Mouse (Mus musculus) heart, adult 11 months (tissue): ENCODE results near the gene Btd.
A peak's percentile ranks its signal among the peaks of the same experiment; 100 is the strongest.

Experiments
- DNase-seq: peaks from one replicate; pipeline ENCODE4 v3.0.0; 2022

Btd gene

DNA sequence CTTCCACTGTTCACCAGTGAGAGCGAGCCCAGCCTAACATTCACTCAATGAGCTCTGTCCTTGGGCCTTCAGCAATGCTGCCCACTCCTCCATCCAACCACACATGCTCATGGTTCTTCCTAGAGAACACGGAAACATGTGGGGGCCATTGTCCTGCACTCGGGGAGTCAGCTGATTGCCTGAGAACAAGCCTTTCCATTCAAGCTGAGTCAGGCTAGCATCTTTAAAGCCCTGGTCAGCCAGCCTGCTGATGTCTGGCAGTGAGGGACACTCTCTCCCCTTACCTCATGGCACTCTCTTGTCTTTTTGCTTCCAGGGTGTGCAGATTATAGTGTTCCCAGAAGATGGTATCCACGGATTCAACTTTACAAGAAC, 24.7 kb downstream of the Btd start:
- DNase-seq = peak; percentile 88

DNA sequence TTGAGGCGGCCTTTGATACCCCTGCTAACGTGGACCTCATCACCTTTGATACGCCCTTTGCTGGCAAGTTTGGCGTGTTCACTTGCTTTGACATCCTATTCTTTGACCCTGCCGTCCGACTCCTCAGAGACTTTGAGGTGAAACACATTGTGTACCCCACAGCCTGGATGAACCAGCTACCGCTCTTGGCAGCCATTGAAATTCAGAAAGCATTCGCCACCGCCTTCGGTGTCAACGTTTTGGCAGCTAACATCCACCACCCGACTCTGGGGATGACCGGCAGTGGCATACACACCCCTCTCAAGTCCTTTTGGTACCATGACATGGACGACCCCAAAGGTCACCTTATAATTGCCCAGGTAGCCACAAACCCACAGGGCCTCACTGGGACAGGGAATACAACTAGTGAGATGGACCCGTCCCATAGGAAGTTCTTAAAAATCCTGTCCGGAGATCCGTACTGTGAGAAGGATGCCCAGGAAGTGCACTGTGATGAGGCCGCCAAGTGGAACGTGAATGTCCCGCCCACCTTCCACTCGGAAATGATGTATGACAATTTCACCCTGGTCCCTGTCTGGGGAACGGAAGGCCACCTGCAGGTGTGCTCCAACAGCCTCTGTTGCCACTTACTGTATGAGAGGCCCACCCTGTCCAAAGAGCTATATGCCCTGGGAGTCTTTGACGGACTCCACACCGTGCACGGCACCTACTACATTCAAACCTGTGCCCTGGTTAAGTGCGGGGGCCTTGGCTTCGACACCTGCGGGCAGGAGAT, 26.3 kb downstream of the Btd start:
- peak; percentile 92 for DNase-seq

DNA sequence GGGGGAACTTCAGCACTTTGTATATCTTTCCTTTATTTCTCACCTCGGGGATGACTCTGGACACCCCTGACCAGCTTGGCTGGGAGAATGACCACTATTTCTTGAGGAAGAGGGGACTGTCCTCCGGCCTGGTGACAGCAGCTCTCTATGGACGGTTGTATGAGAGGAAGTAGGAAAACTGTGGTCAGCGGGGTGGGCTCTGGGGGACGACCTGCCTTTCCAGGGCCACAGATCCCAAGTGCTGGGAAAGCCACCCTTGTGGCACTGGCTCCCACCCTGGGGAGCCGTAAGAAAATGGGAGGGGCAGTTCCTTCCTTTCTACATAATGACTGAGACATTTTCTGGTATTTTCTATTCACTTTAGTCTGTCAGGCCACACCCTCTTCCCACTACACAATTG, 26.9 kb downstream of the Btd start:
- peak; percentile 91 for DNase-seq

DNA sequence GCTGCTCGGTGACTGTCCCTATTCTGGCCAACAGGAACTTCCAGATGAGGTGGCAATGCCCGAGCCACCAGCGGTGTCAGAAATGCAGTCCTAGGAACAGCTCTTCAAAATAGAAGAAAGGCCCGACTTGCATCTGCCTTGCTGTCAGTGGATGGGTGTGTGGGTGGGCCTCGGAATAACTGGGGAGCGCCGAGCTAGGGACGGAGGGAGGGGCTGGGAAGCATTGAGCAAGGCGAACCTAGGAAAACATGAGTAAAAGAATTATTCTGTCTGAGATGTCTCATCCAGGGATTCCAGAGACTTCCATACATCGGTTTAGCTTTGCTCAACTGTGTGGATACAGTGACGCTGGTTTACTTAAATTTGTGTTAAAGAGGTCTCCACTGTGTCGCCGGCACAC, 27.5 kb downstream of the Btd start:
- DNase-seq = peak; percentile 89

DNA sequence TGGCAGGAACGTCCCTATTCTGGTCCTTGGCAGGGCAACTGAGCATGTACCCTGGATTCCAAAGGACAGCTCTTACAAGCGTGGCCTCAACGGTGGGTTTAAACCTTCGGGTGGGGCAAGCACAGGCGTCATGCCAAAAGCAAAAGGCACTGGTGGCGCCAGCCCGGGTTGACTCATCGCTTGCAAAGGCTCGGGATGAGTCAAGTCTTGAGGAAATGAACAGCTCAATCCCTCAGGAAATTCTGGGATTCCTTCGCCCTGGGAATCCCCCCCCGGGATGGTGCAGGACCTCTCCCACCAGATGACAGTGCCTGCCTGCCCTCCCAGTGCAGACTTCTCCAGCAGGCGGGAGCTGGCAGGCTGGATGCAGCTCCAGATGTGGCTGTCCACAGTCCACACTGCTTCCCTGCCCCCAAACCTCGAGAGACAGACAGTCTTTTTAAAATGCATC, 28.4 kb downstream of the Btd start:
- DNase-seq = peak; percentile 98

DNA sequence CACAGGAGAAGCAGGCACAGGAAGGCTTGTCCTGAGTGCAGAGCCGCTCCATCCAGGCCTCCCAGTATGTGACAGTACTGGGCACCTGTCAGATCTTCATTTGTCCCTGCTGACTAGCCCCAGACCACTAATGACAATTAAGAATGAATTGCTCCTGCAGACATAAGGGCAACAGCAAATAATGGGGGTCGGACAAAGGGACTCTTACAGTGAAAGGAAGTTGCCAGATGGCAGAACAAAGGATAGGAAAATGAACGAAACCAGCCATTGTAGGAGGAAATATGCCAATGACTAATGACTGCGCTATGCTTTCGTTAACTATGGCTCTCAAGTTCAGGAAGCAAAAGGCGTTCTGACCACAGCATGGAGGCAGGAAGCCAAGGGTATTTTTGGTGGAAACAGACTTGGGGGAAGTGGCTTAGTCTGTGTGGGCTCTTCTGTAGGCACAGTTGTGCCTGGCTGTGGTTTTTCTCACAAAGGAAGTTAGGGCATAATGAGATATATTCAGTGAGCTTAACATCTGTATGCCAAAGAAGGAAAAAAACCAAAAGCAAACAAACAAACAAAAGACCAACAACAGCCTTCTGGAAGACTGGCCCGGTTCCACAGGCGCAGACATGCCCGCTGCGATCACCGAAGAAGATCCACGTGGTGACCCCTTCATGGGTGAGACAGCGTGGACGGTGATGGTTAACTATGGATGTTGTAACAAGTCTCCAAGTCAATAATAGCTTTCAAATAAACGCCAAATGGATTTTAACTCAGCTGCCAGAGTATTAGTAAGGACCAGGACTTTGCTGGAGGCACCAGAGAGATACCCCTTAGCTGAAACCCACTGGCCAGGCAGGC, 29.0 kb downstream of the Btd start:
- DNase-seq = peak; percentile 97

DNA sequence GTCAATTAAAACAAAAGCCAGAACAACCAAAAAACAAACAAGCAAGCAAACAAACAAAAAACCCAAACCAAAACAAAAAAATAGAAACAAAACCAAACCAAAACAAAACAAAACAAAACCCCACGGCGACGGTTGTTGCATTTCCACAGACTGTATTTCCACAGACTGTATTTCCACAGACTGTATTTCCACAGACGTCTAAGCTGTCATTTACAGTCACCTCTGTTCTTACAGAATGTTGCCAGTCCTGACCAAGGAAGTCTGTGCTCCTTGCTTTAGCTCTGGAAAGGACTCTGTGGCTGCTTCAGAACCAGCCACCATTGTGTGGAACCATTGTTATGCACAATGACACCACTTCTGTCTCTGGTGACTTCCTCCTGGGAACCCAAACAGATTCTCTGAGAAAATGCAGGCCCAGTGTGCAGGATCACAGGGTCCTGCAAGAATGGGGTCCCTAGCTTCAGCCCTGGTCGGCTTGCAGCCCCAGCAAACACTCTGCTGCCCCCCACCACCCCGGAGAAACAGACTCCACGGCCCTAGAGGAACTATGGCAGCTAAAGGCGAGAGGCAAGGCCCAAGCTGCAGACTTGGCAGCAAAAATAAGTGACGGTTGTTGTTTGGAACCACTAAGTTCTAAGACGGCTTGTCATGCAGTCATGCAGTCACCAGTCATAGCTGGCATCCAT, 30.9 kb downstream of the Btd start:
- DNase-seq = peak; percentile 77

DNA sequence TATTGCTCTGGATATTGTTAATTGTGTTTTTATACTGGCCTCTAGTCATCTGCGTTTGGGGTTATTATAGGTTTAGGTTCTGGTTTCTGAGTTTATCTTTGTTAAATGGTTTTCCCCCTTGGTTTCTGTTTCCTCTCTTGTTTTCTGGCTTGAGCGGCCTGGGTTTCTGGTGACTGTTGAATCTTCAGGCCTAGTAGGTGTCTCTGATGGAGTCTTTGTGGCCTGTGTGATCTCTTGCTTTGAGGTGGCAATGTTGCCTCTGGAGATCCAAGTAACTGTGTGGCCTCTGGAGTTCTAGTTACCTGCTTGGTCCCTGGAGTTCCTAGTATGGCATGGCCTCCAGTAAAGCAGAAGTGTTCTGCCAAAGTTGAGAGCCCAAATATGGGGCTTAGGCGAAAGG, 39.8 kb downstream of the Btd start:
- peak; percentile 82 for DNase-seq

DNA sequence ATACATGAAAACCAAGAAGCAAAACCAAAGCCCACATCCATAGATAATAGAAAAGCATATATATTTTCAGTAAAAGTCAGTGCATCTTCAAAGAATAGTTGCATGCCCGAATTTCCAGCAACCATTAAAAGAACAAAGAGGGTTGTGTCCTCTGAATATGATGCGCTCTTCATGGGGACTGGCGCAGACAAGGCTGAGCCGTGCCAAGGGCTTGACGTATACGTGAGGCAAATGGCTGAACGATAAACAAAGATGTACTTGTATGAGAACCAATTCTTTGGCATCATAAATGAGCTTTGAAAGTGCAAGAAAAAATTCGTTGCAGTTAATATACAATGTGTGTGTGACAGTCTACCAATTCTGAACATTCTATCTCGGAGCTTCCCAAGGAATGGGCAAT, 40.5 kb downstream of the Btd start:
- peak; percentile 61 for DNase-seq

DNA sequence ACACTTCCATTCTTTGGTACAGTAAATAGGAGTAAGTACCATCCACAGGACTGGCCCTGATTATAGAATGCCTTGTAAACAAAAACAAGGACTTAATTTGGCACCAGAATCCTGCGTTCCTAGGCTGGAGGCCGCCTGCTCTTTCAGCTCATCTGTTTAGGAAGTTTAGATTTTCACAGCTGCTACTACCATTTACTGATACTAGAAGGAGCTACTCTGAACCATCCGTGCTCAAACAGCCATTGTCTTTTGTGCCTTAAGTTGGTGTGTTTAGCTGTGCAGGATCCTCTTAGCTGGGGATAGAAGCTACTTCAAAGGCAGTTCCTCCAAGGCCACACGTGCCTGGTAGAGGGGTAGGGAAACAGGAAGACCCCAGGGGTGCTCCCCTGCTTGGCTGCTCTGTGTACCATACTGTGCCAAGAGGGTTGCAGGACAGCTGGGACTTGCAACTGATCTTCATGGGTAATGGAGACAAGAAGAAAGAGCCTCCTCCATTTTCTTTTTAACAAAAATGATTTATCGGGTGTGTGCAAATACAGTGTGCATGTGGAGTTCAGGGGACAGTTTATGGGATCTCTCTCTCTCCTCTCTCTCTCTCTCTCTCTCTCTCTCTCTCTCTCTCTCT, 41.2 kb downstream of the Btd start:
- DNase-seq = peak; percentile 81

DNA sequence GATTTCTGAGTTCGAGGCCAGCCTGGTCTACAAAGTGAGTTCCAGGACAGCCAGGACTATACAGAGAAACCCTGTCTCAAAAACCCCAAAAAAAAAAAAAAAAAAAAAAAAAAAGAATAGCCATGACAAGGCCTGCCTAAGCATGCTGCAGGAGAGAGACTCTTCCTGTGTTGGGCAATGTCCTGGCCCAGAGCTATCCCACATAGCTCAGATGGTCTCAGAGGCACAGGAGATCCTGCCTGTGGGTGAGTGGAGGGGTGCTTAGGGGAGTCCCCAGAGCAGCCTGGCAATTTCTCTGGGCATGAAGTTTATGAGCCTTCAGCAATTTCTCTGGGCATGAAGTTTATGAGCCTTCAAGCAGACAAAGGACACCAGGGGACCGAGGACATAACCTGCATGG, 42.8 kb downstream of the Btd start:
- peak; percentile 21 for DNase-seq

DNA sequence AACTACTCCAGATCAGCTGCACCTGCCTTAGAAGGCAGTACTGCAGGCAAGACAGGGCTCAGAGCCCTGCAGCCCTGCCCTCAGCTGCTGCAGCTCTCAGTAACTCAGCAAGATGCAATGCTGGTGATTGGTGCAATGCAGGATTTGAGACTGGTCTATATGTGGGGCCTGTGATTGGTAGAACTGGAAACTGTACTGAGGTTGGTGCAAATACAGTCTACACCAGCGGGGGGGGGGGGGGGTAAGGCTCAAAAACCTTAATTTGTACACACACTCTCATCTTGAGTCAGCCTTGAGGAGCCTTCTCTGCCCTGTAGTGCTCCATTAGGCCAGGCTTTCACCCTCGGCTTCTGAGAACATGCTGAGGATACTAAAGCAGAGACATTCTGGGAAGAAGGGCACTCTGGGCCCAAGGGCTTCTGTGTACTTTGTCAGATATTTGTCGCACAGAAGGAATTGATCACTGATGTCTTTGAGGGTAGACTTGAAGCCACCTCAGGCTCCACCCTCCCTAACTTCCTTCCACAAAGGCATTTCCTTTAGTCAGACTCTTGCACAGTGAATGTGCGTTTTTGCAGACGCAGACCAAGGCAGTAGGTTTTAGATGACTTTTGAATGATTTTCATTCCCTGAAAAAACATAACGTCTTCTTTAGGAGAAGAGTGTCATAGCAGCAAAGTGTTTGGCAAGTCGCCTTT, 43.7 kb downstream of the Btd start:
- peak; percentile 56 for DNase-seq

DNA sequence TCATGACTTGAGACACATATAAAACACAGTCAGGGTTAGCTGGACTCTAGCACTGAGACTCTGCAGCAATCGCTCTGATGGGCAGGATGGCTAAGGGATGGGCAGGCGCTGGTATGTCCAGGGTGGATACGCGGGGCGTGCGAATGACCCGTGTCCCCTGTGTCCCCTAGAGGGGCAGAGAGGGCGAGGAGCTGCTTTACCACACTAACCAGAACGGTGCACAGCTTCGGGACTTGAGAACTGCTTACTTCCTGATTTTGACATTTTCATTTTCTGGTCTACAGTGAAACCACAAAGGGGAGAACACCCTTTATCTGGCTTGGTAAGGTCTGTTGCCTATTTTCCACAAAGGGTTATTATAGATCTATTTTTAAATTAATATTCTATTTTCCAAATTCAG, 44.9 kb downstream of the Btd start:
- DNase-seq = peak; percentile 92

DNA sequence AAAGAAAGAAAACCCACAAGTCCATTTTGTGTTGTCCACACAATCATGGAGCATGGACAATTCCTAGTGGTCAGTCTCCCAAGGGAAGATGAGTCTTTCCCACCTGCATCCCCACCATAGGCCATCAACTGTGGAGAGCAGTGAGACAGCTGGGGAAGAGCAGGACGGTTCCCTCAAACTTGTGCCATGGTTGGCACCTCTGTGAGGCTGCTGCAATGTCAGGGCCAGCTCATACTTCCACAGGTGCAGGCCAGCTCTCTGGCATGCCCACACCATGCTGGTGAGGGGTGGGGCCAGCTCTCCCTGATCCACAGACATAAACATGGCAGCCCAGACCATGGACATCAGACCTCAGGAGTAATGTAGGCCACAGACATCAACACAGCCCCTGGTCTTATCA, 45.4 kb downstream of the Btd start:
- DNase-seq = peak; percentile 81

DNA sequence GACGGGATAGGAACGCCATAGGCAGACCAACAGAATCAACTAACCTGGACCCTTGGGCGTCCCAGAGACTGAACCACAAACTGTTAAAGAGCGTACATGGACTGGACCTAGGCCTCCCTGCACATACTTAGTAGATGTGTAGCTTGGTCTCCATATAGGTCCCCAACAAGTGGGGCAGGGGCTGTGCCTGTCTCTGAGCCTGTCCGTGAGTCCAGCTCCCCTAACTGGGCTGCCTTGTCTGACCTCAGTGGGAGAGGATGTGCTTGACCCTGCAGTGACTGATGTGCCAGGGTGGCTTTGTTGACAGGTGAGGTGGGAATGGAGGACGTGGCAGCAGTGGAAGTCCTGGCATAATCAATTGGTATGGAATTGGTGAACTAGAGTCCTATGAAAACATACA, 51.7 kb downstream of the Btd start:
- peak; percentile 70 for DNase-seq

DNA sequence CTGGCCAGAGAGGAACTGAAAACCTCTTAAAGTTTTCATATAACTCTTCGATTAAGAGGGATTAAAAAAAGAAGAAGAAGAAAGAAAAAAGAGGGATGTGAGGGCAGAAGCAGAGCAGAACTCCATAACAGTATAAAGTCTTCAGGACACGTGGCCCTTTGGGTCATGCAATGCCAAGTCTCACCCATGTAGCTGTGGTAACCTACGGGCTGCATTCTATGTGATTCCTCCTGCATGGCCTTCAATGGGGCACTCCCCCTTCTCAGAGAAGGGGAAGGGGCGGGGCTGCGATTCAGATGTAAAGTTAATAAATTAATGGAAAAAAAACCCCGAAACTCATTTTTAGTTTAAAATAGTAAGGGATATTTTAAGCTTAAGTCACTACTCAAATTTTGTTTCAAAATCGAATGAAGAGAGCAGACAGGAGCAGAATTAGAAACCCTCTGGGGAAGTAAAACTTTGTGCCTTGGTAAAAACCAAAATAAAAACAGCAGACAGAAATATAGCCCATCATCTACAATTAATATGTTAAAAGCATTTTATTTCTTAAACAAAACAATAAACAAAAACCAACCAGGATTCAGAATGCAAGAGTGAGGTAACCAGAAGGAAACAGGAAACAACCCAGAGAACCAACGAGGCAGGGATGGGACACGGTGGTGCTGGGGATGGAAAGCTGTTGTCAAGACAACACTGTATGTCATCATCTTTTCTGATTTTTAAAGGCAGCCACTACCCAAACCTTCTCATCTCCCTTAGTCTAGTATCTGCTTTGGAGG, 55.6 kb downstream of the Btd start:
- peak; percentile 76 for DNase-seq

DNA sequence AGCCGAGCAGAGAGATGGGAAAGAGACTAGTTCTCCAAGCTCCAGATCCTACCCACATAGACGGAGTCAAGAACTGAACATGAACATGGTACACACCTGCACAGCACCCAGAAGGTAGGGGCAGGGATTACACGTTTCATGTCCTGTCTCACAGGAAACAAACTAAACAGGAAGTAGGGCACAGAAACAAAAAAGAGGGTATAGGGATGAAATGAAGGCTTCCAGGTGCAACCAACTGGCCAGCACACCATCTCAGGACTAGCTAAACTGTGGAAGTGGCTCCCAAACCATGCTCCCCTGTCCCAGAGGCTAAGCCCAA, 56.1 kb downstream of the Btd start:
- peak; percentile 55 for DNase-seq

DNA sequence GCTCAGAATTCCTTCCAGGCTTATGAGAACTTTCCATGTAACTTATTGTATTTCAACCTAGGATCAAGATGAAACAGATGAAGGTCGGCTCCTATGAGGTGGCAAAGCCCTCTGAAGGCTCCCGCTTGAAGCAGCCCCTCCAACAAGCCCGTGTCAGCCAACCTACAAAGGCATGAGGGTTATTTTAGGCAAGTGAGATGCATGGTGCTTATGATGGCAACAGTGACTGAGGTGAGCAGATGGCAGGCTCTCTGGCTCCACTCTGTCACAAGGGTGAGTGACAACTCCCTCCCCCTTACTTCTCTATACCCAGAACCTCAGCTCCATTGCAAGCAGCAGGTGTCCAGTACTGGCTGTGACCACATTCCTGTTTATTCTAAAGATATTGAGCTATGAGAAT, 56.5 kb downstream of the Btd start:
- DNase-seq = peak; percentile 88

DNA sequence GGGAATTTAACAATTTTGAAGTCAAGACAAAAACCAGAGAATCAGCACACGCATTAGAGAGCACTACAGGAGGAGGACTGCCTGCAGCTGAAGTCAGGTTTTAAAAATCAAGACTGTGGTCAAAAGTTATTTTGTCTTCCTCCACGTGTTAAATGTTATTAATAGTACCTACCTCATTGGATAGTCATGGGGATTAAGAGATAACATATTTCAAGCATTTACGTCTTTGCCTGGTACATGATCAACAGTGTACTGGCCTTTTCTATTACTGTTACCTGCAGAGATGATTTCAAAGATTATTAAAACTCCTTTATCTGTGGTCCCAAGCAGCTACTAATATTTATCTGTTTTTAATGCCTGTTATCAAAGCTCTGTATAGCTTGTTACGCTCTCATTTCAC, 56.9 kb downstream of the Btd start:
- DNase-seq = no peak

DNA sequence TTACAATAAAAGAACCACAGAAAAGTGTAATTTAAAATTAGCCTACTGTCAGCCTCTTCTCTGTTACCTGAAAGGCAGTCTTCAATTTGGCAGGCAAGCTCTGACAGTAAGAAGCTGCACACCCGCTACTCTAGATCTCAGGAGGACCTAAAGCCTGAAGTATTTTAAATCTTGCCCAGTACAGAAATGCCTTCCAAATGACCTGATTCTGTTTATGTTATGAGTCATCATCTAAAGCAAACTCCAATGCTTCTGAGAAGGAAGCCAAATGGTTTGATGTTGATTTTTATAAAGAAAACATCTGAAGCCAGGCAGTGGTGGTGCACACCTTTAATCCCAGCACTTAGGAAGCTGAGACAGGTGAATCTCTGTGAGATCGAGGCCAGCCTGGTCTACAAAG, 59.5 kb downstream of the Btd start:
- DNase-seq = peak; percentile 73

DNA sequence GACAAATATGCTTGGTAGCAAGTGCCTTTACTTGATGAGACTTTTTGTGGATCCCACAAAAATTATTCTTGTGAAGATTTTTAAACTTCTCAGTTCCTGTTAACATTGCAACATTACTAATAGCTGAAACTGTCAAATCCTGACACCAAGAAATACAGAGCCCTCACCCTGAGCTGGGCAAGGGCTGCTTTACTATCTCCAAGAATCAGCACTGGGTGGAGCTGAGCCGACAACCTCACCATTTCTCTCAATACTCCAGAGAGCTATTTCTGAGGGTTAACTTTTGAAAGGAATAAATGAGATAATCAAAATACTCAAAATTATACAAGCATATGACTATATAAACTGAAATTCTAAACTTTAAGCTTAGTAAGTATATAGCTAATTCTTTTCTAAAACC, 68.5 kb downstream of the Btd start:
- no peak for DNase-seq

DNA sequence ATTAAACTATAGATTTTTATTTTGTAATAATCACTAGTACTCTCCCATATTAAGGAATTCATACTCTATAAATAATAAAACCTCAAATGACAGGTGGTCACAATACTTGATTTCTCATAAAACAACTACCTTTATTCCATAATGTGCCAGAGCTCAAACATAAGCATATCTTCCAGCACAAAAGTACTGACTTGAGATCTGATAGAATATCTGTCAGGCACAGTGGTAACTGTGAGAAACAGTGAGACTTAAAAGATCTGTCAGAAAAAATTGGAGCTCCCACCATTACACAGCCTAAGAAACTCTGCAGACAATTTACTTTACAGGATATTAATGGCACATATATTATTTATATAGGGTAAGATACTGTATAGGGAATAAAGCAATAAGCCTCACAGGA, 74.8 kb downstream of the Btd start:
- no peak for DNase-seq
